Mouse (Mus musculus) embryonic fibroblast, embryonic 13.5 days (primary cell): ENCODE results near the gene Dennd6b.

Experiments used
- CTCF ChIP-seq: IDR thresholded peaks from 2 replicates; pipeline ENCODE4 v1.5.1; 2011; ENCODE audit warnings: mild to moderate bottlenecking, control low read depth, low read length, moderate library complexity, borderline replicate concordance; ENCODE audit not compliant: insufficient read depth
- POLR2A ChIP-seq: IDR thresholded peaks from 2 replicates; pipeline ENCODE4 v1.6.1; 2011; ENCODE audit warnings: low read depth, mild to moderate bottlenecking, control low read depth, low read length, moderate library complexity

DNA sequence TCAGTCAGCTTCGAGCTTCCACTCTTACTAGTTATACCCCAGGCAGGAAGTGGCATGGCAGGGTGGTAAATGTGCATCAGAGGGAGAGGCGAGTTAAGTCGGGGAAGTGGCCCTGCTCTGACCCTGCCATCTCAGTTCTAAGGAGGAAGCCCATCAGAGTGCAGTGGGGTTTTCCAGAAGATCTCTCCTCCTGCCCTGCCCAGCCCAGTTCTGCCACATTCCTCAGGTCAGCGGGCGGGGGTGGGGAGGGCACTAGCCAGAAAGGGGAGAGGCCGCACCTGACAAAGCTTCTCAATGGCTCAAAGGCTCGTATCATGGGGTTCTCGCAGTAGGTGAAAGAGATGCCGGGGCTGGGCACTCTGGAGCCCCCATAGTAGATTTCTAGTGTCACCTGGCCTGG lies 34.9 kb downstream of the Dennd6b start:
- TF ChIP-seq CTCF = no peak
- no peak for TF ChIP-seq POLR2A
